Mouse (Mus musculus): Measurements from ENCODE around the gene Gm8909.
A peak's percentile ranks its signal among the peaks of the same experiment; 100 is the strongest.
"Not testable (repeated sequence)": the region's sequence is repeated elsewhere in the genome, so short reads cannot be mapped to it uniquely, and the experiment has no call there.

The Gm8909 gene

DNA sequence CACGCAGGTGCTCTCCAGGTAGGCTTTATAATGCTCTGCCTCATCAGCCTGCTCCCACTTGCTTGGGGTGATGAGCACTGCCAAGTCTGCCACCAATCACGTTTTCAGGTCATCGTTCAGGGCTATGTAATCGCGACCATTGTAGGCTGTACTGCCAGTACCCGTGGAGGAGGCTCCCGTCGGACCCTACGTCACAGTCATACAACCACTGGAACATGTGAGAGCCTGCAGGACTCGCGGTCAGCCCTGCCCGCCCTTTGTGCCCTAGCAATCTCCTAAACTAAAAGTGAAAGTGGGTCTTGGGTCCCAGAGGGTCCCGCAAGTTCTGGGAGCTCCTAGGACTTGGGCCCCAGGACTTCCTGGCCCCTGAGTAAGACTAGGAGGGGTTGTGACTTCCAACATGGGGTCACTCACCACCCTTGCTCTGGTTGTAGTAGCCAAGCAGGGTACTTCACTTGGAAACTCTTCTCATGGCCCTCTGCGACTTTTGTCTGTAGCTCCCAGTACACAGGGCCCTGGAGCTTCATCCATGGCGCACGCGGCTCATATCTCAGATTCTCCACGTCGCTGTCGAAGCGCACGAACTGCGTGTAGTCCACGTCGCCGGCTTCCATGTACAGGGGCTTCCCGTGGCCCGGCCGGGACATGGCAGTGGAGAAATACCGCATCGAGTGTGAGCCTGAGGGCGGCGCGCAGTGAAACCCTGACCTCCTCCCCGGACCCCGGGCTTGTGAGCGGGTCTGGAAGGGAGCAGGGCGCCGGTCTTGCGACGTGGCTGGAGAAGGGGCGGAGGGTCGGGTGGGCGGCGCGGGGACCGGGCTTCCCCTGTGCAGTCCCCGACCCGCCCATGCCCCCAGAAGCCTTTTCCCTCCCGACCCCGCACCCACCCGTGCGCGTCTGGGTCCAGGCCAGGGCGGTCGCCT is 6.9 kb downstream of the Gm8909 start:
- DNase-seq, result peak; percentile 19

DNA sequence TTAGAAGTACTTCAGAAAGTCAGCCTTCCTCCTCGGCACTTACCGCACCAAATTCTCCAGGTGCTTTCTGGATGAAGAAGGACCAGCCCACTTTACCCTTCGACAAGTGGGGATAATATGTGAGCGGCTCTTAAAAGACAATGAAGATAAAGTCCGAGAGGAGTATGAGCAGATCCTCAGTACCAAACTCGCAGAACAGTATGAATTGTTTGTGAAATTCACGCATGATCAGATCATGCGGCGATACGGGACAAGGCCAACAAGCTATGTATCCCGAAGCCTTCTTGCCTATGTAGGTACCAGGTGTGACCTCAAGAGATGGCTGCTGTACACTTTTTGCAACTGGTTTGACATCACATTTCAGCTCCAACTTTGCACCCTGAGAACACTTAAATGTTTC is 10.1 kb downstream of the Gm8909 start:
- DNase-seq, result not testable (repeated sequence)

DNA sequence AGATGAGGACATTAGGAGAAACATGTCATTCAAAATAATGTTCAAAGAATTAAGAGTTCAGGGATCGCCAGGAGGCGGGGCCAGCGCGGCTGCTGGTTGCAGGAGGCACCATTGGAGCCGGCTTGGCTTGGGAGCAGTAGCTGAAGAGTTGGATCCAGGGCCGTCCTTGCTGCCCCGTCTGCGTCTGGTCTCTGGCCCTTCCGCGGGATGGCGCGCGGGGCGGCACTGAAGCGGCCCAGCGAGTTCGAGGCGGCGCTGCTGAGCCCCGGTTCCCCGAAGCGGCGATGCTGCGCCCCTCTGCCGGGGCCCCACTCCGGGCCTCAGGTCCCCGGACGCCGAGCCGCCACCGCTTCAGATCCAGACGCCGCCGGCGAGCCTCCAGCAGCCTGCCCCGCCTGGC is 10.6 kb downstream of the Gm8909 start:
- peak; percentile 16 for DNase-seq

DNA sequence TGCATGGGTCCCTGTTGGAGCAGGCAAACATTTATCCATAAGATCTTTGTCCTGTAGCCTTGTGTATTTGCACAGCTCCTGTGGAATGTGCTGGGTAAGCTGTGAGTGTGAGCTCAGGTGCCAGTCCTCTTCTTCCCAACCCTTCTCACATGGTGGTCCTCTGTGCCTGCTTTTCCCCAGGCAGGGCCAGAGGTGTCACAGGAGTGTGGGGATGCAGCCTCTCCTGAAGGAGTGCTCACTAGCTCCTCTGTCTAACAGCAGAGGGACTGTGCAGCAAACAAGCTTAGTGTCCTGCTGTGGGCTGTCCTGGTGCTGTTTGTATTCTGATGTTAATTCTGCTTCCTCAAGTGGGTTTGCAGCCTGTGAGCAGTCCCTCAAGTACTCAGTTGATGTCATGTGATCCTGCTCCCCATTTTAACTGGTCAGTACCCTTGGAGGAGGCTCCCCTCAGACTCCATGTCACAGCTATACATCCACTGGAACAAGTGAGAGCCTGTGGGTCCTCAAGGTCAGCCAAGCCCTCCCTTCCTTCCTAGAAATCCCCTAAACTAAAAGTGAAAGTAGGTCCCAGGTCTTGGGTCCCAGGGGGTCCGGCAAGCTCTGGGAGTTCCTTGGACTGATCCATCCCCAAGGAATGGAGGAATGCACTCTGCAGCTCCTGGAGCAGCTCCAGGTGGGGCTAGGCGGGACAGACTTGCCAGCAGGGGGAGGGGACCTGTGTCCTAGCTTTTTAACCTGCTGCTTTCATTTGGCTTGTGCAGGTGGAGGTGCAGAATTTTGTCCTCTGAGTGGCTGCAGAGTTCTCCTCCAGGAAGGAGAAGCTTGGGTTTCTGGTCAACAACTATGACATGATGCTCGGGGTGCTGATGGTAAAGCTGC is 13.8 kb downstream of the Gm8909 start:
- no peak for DNase-seq

DNA sequence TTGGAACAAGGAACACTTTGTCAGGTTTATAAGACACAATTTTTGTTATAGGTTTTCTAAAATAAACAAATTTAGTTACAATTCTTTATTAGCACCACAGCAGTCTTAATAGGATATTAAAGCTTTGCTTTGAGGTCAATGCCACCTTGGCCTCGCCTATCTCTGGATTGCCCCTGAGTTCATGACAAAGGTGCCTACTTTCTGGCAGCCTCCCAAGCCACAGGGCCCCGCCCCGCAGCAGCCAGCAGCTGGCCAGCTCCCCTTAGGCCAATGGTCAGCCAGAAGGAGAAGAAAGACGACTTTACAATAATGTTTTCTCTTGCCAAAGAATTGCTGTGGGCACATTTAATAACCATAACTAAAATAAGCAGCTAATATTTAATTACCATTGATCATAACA is 17.1 kb downstream of the Gm8909 start:
- not testable (repeated sequence) for DNase-seq

DNA sequence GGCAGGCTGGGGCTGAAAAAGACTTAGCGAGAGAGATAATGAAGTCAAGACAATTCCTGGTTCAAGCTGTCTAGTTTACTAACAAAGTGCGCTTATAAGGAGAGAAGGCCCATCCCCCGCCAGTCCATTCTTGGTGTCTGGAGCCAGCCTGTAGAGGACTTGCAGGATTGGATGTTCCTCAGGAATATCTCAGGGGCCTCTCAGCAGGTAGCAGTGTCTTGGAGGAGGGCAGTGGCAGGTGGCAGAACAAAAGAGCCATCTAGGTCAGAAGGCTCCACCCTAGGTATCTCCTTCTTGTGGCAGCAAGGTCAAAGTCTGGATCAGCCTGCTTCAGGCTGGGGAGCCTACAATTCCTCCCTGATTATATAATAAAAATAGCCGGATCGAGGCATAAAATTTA is 19.9 kb downstream of the Gm8909 start:
- DNase-seq, result not testable (repeated sequence)

DNA sequence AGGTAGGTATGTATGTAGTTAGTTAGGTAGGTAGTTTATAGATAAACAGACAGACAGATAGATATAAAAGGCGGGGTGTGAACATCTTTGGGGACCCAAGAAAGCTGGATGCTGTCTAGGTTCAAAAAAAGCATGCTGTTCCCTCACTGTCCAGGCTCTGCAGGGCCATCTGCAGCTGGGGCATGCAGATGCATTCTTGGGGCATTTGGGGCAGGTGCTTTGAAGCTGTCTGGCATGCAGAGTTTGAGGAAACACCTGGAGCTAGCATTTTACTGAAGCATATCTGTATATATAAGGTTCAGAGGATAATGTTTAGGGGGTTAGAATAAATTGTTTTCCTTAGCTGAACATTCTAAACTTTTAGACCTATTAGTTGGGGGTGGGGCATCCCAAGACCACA is 21.4 kb downstream of the Gm8909 start:
- DNase-seq, result not testable (repeated sequence)

DNA sequence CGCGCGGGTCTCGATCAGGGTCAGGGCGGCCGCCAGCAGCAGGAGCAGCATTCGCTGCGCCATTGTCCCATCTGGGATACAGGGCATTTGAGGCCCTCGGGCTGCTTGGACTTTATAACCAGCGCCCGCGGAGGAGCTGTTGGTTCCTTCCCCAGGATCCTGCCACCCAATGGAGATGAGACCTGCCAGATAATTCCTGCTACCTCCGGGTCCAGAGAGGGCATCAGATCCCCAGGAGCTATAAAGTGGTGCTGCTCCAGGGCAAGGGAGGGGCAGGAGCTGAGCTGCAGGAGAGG is 22.5 kb downstream of the Gm8909 start:
- DNase-seq, result not testable (repeated sequence)

DNA sequence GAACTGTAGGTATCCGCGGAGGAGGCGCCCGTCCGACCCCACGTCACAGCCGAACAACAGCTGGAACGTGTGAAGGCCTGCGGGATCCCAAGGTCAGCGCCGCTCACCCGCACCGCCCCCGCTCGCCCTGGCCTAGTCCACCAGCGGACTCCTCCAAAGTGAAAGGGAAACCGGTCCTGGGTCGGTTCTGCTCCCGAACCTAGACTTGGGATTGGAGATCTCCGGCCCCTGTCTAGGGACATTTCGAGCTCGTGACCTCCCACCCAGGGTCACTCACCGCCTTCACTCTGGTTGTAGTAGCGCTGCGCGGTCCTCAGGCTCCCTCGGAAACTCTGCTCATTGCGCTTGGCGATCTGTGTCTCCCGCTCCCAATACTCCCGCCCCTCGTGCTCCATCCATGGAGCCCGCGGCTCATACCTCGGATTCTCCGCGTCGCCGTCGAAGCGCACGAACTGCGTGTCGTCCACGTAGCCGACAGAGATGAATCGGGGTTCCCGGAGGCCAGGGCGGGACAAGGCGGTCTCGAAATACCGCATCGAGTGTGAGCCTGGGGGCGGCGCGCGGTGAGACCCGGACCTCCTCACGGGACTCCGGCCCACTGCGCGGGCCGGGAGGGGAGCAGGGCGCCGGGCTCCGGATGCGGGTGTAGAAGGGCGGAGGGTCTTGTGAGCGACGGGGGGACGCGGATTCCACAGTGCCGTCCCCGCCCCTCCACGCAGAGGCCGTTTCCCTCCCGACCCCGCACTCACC is 23.1 kb downstream of the Gm8909 start:
- no peak for DNase-seq

DNA sequence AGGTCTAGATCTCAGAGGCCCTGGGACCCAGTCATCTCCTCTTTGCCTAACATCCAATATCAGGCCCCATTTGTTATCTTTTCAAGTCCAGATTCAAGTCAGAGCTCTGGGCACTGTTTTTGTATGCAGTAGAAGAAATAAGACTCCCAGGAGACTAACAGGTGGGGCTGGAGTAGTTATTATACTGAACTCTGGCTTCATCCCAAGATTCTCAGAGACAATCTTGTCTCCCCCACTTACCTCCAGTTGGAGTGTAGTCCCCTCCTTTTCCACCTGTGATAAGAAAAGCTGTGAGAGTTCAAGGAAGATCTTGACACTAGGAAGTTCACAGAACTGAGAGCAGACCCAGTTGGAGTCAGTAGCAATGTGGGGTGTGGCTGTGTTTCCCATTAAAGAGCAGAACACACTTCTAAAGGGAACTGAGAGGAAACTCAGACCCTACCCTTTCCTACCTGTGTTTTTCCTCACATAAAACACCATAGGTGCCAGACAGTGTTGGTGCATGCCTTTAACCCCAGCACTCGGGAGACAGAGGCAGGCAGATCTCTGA is 32.0 kb downstream of the Gm8909 start:
- DNase-seq, result not testable (repeated sequence)

DNA sequence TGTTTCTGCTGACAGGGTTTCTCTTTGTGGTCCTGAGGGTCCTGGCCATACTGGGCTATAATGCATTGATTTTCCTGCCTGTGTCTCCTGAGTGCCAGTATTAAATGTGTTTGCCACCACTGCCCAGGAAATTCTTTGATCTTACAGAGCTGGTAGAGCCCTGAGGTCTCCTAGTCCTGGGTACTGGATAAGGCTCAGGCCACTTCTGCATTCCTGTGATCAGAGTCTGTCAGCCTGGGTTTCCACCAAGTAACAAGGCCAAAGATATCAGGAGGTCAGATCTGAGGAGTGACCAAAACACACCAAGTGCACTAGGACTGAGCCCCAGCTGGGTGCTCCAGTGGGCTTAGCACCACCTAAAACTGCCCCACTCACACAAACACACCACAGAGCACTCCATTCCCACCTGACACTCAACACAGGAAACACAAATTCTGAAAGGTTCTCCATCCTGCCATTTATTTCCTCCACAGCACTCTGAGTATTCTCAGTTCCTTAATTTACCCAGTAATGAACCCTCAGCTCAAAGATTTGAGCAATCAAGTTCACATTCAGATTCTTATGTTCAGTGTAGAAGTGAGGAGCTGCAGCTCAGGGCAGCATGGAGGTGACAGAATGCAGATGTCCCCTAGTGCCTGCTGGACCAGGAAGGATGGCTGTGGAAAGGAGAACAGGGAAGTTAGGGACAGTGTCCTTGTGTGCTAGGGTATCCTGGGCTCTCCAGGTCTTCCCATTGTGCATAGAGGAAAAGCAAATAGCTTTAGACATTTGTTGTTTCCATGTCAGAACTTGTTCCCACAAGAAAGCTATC is 32.7 kb downstream of the Gm8909 start:
- DNase-seq, result not testable (repeated sequence)

DNA sequence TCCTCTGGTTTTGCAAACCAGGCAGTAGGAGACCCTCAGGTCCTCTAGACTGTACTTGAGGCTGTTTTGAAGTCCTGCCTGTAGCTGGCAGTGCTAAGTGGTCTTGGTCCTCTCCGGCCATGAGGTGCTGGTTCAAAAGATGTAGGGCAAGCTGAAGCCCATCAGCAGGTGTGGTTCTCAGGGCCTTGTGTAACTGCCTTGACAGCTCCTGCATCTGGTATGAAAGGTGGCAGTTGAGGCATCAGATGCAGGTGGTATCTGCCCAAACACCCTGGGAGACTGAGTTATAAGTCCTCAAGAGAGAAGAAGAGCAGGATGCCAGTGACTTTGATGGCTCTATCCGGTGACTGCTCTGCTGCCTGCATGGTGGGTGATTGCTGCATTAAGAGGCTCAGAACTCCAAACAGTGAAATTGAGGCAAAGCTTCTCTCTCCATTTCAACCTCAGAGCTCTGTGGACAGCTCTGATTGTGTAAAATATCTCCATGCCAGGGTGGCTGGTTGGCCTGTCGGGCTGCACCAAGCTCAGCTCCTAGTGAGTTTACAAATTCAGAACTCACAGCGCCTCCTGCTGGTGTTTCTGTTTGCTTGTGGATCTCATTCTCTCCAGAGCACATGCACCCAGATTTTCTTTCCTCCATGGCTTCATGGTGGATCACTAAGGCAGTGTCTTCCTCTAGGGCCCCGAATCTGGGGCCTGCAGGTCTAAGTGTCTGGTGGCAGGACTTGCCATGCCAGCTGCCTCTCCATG is 36.6 kb downstream of the Gm8909 start:
- no peak for DNase-seq

DNA sequence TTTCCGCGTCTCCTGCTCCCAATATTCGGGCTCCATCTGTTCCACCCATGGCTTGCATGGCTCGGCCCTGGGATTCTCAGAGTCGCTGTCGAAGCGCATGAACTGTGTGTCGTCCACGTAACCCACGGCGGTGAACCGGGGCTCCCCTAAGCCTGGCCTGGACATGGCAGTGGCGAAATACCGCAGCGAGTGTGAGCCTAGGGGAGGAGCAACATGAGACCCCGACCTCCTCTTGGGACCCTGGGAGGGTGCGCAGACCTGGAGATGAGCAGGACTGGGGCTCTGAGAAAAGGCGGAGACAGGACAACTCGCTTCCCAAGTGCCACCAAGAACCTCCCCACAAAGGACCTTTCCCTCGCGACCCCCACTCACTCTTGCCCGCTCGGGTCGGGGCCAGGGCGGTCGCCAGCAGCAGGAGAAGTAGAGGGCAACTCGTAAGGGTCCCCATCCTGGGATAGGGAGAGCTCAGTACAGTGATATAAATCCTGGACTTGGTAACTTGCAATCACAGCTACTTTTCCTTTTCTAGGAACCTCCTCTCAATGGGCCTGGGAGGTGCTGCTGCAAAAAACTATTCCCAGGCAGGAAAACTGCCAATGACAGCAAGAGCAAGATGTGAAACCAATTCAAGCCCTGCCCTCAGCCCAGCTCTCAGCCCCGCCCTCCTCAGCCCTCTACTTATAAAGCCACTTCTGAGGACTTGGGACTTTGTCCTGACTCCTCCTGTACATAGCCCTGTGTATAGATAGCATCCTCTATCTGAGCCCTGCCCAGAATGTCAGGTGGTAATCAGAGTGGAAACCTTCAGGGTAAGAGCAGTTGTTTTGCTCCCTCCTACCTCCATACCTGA is 39.1 kb downstream of the Gm8909 start, which contains the start of gene Gm7030:
Gene Gm7030 (minus strand): TSS at position 458 of the 850 bp plus-strand sequence.
- DNase-seq, result peak; percentile 52

DNA sequence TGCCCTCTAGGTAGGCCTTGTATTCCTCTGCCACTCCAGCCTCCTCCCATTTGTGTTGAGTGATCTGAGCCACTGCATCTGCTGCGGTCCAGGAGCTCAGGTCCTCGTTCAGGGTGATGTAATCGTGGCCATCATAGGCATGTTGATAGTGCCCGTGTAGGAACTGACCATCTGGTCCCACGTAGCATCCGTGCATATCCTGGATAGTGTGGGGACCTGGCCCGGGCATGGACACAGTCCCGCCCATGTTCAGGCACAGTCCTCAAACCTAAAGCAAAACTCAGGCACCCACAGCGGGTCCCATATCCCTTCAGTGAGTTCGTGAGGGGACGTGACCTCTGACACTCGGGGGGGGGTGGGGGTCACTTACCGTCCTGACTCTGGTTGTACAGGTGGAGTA is 39.8 kb downstream of the Gm8909 start:
- not testable (repeated sequence) for DNase-seq

DNA sequence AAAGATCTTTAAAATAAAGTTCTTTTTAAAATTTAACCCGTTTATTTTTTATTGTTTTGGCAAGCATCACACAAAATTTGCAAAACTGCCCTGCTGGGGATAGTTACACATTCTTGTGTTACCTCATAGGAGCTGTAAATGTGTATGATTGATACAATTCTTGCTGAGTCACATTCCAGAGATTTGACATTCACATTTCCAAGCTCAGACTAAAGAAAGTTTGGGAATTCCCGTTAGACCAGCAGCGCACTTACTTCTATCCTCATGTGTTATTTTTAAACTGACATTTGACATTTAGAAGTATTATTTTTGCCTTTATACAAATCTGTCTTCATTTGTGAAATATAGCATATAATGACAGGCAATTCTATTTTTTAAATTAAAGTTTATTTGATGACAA is 44.2 kb downstream of the Gm8909 start:
- not testable (repeated sequence) for DNase-seq

DNA sequence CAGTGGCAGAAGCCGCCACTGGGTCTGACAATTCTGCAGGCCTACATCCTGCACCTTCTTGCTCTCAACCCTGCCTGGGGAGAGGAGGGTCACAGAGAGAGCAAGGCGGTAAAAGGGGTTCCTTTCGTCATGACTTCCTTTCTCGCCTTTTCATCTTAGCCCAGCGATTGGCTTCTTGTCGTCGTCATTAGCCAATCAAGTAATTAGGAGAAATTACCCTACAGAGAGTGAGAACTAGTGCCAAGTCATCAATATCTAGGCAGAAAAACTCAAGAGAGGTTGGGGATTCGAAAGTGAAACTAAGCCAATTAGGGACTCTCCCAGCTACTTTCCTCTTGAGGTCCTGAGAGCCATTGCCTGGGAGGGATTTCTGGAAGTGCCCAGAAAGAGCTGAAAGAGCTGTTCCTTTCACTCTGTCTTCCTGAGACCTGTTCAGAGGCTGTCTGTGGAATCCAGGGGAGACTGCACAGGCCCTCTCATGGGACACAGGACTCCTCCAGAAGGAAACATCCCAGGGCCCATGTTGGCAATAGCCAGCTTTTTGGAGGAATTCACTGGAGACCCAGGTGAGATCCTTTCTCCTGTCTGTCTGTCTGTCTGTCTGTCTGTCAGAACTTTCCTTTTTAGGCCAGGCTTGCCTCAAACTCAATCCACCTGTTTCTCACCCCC is 46.9 kb downstream of the Gm8909 start, which contains the start of gene Gm19684:
Gene Gm19684 (plus strand): TSS at position 327 of the 669 bp plus-strand sequence.
- DNase-seq, result peak; percentile 92

DNA sequence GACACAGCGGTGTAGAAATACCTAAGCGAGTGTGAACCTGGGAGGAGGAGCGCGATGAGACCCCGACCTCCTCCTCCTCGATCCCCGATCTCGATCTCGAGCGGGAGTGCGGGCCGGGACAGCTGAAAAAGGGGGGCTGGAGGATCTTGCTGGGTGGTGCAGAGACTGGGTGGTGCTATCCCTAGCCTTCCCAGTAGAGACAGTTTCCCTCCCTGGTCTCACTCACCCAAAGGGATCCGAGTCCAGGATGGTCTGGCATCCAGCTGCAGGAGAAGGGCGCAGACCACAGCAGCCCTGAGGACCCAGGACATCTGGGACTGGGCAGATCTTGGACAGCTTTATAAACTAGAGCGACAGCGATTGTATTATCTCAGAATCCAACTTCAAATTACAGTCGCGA is 47.5 kb downstream of the Gm8909 start:
- not testable (repeated sequence) for DNase-seq

DNA sequence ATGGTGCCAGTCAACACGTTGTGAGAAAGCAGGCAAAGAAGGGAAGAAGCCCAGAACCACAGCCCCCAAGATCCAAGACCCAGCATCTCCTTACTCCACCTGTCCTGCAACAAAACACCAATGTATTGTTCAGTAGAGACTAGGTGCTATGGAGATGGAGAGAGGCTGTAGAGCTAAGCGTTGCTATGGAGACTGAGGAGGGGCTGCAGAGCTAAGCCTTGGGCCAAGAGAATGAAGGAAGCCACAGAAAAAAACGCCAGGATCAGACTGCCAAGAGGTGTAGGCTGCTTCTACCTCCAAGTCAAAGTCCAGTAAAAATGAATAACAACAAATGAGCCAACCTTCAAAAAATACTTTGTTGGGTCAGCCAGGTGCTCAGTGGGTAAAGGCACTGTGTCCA is 51.8 kb downstream of the Gm8909 start:
- DNase-seq, result not testable (repeated sequence)

Data from lung, postnatal 36 days (tissue).